Mouse (Mus musculus) cerebellum, adult 2 months (tissue): ENCODE measurements around the gene Tmem41a.
"Not testable (repeated sequence)": the region's sequence is repeated elsewhere in the genome, so short reads cannot be mapped to it uniquely, and the experiment has no call there.

Experiments
- CTCF ChIP-seq: fragments of 200-500 bp; IDR thresholded peaks from 2 replicates; pipeline ENCODE4 v1.5.1; 2011; ENCODE audit warnings: low read depth, mild to moderate bottlenecking, control low read depth, low read length, moderate library complexity, borderline replicate concordance; ENCODE audit not compliant: insufficient read depth
- POLR2A ChIP-seq: fragments of 200-500 bp; IDR thresholded peaks from 2 replicates; pipeline ENCODE4 v1.6.1; 2011; ENCODE audit warnings: low read length, control low read depth, borderline replicate concordance; ENCODE audit not compliant: insufficient read depth

DNA sequence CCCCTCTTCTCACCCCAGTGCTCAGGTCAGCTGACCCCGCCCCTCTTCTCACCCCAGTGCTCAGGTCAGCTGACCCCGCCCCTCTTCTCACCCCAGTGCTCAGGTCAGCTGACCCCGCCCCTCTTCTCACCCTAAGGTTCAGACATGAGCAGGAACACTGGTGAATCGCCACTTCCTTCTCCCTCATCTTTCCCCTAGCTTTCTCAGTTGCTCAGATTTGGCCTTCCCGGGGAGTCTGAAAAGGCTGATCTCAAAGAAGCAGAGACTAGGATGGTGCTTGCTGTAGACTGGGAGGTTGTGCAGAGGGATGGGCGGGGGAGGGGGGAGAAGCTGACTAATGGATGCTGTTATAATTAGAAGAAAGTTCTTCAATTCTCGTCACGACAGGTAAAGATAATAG lies 38.4 kb downstream of the Tmem41a start:
- not testable (repeated sequence) for TF ChIP-seq POLR2A, CTCF
